Mouse (Mus musculus): ENCODE results near the gene Gm43064. TPM values are rescaled to one million over a fixed set of nuclear protein-coding genes. Genes with fewer than 3 reads are reported as not detected.
"Not testable (repeated sequence)": the region's sequence is repeated elsewhere in the genome, so short reads cannot be mapped to it uniquely, and the experiment has no call there.

The Gm43064 gene
- total RNA-seq (2021), result under 1 TPM in 1 of 2 experiments, not detected in 1; 0.27 TPM

DNA sequence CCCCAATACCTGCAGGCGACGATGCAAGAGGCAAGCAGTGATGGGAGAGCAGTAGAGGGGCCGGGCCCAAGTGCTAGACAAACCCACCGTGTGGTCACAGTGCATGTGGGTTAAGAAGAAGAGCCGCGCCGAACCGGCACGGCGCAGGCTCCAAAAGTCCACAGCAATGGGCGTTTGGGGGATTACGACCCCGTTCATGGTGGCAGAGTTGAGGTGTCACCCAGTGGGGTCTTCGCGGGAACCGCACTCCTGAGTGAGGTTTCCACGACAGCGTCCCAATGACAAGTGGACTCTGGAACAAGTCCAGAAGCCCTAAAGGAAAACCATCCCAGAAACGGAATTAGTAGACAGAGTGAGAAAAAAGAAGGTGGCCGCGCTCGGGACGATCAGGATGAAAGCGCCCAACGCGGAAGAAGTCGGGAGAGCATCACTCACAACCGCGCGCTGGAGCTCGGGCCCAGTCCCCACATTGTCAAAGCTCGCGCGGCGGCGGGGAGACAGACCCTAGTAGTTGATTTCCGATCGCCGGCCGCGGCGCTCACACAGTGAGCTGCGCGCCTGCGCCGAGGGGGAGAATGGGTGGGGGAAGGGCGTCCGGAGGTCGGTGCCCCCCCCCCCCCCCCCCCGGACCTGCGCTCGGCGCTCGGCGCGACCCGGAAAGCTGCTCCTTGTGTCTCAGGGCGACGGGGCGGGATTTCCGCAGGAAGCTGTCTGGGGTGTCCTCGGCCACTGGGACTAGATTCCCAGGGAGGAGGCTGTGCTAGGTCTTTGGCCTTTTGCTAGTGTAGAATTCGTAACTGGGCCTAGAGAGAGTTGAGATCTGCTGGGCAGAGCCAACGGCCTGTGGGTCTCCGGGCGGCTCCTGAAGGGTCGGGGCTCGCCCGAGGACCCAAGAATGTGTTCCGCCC, at the start of gene Gm43064, which contains the start of the genes Dclre1b and Ap4b1:
TSS of gene Gm43064 (plus strand) at position 683 of the 908 bp plus-strand sequence.
TSS of gene Dclre1b (minus strand) at position 554 of the 908 bp plus-strand sequence.
TSS of gene Ap4b1 (plus strand) at position 630 of the 908 bp plus-strand sequence.
- DNase-seq, result peak; percentile 94

DNA sequence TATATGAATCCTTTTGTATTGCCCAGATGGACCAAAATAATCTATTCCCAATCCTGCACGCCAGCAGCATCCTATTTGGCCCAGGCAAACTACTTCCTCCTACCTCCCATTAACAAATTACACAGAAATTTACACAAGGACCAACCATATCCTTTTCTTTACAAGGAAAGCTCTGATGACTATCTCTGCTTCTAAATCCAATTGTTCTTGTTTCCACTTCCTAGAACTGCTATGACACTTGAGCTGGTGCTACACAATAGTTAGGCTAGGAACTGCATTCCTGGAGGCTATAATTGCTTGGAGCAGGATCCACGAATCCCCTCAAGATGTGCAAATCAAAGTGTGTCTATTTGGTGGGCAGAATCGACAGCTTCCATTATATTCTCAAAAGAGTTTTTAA, 42.6 kb upstream of the Gm43064 start:
- DNase-seq, result no peak

DNA sequence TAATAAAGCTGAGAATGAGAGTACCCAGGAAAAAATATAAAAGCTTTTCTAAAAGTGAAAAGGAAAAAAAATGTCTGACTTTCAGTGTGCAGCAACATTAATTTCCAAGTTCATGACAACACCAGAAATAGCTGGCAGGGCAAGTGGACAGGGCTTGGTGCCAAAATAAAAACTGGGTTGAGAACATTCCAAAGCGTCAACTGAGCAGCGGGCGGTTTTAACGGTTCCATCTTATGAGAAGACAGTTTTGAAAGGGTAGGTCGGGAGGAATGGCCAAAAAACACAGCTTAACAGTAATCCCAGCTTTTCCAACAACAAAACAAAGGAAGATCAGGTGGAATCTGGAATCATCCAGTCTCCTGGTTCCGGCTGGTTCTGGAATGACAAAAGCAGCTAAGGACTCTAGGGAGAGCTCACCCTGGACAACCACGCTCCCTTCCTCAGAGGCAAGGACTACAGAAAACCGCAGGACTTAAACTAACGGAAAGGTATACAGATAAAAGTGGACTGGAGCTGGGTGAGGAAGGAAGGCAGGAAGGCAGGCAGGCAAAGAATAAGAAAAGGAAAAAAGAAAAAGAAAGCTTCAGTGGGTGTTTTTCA, 37.7 kb upstream of the Gm43064 start:
- peak; percentile 88 for DNase-seq

DNA sequence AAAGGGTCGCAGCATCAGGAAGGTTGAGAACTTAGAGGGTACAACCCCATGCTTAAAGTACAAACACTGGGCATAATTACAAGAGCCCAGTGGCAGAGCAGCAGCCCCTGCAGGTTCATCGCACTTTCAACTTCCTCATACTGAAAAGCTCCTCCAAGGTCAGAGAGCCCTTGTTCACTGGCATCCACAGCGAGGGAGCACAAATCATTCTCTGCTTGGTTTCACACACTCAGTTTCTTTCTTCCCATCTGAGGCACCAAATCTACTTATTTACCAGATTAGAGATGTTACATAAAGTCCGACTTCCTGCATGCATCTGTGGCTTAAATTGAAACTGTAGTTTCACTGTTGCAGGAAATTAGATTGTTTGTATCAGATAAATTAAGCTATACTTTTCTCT, 36.5 kb upstream of the Gm43064 start:
- DNase-seq, result no peak

DNA sequence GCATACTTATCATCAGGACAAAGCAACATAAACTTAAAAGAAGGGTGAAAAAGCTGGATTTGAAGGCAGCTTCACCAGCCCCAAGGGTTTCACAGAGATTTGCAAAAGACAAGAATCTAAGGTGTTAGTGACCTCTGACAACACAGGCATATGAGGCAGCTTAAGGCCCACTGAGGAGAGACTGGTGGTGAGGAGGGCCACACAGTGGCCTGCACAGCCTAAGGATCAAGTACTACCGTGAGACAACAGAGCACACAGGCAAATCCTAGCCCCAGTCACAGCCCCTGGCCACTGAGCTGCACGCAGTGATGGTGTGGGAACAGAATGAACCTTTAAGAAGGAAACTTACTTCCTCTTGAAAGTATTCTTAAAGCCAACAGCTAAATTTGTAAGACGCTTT, 35.9 kb upstream of the Gm43064 start:
- DNase-seq, result no peak

DNA sequence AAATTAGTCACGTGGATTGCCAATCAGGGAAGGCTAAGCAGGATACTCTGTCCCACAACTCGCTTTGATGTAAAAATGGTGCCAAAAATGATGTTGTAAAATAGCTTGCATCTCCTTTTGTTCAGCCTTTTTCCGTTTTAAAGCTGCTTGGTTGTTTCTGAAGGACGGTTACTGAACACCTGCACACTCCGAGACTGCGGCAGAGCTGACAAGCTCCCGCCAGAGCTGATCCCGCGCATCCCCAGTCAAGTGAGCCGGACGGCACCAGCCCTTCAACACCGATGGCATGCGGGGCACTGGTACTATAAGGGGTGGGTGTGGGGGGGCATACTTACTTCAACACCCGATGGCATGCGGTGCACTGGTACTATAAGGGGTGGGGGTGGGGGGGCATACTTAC, 35.4 kb upstream of the Gm43064 start:
- DNase-seq, result no peak

DNA sequence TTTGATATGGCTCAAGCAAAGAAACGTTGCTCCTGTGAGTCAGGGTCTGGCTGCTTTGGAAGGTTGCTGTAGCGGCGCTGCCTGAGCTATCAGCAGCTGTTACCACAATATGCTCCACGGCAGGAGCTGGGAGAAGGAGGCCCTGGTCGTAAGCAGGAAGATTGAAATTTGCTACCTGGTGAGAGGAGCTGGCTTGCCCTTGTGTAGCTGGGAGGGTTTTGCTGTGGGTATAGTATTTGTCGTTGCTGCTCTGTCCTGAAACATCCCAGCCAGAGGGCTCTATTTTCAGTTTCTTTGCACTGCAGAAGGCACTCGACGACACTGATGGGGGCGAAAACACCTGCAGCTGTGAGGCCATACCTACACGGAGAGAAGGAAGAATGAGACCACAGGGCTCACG, 31.4 kb upstream of the Gm43064 start:
- DNase-seq, result no peak

DNA sequence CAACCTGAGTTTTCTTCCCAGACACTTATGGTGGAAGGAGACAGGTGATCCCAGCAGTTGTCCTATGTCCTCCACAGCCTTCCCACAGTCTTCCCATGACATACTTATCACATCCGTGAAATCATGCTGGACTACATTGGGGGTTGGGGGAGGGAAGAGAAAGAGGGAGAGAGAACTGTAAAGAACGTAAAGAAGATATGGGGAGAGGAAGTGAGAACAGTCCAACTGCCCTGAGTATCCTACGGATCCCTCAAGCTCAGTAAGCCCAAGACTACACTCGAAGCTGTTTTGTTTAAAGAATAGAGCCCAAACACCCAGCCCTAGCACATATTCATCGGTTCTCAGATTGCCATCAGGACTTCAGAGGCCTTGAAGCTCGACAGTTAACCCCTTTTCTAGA, 30.7 kb upstream of the Gm43064 start:
- DNase-seq, result no peak

DNA sequence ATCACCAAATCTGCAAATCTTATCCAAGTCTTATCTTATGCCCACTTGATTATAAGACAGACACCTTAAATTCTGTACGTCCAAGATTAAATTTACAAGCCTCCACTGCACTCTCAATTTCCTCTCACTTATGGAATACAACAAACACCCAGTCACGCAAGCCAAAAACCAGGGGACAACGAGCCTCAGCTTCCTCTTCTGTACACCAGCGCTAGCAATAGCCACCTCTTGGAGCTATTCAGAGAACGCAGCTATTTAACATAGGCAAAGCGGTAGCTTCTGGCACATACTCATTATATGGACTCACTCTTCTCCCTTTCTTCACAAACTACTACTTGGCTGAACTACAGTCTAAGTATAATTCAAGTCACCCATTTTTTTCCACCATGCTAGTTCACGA, 30.2 kb upstream of the Gm43064 start:
- no peak for DNase-seq

DNA sequence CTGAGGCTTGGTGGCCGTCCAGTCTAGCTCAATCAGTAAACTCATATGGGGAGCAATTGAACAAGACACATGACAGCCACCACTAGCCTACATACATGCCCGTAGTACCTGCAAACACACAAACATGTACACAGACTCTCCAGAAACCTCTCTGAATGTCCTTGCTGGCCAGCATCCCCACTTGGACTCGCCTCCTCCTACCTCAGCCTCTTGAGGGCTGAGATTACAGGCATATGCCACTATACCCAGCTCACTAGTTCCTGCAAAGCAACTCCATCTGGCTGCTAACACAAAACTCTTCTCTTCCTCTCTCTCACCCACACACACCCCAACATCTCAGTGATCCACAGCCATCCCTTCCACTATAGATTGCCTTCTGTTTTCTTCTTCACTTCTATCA, 29.1 kb upstream of the Gm43064 start:
- DNase-seq, result no peak

DNA sequence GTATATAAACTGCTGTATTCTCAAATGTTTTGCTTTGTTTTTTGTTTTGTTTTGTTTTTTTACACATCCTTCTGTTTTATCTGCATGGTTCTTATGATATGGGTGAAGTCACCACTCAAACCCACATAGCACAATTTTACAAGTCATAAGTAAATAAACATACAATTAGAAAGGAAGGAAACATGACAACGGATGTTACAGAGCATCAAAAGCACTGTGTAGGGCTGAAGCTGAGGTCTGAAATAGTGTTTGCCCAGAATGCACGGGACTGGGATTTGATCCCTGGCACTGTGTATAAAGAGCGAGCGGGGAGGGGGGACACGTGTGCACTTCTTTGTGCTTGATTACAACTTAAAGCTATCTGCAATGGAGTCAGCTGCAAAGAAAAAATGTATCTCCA, 28.6 kb upstream of the Gm43064 start:
- DNase-seq, result no peak

DNA sequence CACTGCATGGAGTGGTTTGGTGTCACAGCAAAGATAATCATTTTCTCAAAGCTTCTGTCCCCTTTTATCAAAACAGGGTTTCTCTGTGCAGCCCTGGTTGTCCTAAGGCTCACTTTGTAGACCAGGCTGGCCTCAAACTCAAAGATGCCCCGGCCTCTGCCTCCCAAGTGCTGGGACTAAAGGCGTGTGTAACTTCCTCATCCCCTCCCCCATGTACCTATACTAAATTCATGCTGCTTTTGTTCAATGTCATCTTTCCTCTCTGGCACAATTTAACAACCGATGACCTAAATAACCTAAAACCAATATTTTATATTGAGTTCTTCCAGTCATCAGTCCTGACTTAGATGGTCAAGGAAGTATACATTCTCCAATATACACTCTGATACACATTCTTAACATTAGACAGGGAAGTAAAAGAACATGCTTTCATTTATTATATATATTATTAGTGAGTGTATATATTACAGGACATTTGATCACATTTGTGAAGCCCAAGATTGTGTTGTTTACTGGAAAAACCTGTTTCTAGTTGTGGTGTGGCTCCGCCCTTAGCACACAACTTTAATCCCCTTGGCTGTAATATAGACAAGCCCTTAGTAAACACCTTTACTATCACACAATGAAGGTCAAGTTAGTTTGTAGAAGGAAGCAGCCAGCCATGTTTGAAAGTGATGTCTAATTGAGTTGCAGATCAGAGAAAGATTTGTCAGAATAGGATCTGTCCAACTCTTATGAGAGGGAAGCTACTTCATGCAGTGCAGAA, 26.3 kb upstream of the Gm43064 start:
- DNase-seq, result no peak

DNA sequence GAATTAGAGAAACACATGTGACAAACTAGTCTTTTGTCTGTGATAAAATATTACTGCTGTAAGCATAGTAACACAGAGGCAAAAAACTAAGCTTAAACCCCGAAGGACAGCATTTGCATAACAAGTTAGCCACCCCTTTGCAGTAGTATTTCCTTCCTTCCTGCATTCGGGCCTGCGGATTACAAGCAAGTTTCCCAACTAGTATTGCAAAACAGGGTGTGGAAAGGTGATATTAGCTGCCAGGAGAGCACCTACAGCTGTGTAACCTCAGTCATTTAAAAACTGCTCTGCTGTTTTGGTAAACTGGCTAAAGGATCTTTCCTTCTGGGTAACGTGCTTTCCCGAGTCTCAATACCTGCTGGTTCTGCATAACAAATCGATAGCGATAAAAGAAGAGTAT, 22.1 kb upstream of the Gm43064 start:
- no peak for DNase-seq

DNA sequence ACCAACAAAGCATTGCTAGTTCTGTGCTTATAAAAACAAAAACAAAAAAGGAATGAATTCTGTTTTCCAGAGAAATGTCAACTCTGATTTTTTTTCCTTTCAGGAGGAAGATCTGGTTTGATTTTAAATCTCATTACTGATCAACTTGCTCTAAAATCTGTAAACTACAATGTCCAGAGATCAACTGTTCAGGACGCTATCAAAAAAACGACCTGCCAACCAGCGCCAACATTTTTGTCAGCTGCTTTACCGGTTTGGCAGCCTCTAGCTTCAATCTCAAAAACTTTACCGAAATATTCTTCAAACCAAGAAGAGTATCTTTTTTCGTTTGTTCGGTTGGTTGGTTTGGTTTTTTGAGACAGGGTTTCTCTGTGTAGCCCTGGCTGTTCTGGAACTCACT, 20.3 kb upstream of the Gm43064 start:
- no peak for DNase-seq

DNA sequence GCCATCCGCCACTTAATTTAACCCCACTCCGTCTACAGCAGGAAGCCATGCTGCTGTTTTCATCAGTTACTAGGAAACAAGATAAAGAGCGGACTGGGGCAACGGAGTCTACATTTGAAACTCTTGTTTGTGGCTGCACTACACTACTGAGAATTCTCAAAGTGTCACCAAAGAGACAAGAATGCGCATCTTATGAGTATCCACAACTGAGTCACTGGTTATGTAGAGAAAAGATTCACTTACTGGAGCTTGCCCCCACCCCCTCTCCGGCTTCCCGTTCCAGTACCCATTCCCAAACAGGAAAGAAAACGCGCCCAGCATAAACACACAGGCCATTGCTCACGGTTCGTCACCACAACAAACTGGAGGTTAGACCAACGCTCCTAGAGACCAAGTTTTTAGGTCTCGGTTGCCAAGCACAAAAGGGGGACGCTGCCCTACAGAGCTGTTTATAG, 19.5 kb upstream of the Gm43064 start:
- DNase-seq, result peak; percentile 42

DNA sequence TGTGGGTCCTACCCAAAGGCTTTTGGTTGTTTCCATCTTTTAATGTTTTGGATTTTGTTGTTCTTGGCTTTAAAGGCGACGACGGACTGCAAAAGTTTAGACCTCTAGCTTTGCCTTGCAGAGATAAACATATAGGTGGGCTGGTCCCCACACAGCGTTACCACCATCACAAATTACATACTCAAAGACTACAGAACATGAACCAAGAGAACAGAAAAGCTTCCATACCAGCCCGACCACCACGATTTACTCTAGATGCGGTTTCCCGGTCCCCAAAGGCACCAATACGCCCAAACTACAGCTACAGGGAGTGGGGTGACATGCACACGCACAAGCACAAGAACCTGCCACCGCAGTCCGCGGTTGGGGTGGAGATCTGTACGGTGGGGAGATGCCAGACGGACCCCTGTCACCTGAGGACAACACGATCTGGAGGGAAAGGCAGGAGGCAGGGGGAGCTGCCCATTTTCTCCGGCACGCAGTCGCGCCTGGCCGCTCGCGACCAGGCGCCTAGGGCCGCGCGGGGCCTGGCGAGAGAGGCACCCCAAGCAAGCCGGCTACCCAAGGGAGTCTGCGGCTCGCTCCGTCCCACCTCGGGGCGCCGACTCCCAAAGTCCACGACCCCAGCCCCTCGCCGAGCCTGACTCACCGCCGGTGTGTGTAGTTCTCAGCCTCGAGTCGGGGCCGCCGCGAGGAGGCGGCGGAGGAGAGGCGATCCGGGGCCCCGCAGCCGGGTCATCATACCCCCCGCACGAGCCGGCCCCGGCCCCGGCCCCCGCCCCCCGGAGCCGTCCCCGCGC, 18.8 kb upstream of the Gm43064 start:
- peak; percentile 55 for DNase-seq

DNA sequence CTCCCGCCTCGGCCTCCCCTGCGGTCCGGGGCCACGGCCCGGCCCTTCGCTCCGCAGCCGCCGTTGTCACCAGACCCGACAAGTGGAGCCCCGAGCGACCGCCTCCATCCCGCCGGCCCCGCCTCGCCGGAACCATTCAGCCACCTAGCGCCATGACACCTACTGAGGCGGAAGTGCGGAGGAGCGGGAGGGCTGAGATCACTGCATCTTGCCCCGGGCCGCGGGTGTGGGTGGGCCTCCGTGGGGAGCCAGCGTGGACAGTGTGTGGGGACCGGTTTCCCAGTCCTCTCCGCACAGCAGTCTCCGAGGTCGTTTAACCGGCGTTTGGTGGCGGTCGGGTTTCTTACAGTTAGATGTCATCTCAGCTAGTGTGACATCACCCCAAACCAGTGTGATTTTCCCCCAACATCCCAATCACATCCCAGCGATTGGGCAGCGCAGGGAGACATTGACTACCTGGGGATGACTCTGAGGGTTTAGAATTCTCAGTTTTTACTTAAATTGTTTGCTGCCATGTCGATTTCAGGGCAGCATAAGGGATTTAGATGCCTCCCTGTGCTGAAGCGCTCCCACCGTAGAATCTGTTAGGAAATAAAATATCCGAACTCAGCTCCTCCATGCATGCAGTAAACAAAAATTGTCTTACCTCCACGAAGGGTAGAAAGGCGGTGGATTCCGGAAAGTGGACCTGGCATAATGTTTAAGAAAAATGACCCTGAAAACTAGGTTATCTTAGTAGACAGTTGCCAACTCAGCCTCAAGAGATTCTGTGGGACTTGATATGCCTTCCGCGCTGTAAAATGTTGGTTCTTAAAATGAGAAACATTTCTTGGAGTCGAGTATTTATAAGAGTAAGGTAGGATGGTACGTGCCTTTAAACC, 17.9 kb upstream of the Gm43064 start, which contains the start of gene Hipk1:
TSS of gene Hipk1 (minus strand) at position 334 of the 881 bp plus-strand sequence.
- peak; percentile 95 for DNase-seq

DNA sequence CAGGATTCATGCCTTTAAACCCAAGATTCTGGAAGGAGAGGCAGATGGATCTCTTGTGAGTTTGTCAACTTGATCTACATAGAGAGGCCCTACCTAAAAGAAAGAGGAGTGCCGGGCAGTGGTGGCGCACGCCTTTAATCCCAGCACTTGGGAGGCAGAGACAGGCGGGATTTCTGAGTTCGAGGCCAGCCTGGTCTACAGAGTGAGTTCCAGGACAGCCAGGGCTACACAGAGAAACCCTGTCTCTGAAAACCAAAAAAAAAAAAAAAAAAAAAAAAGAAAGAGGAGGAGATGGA, 17.3 kb upstream of the Gm43064 start:
- DNase-seq, result not testable (repeated sequence)

DNA sequence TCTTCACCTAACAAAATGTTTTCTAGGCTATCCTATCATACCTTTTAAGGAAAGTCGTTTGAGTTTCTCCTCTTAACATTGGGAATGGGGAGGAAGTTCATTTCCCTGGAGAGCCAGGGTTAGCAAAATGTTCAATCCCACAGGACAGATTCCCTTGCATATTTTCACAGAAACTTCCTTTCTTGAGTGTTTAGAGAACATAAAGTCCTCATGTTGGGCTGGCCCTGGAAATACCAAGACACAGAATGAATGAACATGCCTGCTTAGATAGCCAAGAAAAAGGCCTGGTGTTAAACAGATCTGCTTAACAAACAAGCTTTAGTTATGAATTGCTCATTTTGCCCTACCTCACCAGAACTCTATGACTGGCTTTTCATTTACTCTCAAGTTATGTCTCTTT, 16.8 kb upstream of the Gm43064 start:
- no peak for DNase-seq

DNA sequence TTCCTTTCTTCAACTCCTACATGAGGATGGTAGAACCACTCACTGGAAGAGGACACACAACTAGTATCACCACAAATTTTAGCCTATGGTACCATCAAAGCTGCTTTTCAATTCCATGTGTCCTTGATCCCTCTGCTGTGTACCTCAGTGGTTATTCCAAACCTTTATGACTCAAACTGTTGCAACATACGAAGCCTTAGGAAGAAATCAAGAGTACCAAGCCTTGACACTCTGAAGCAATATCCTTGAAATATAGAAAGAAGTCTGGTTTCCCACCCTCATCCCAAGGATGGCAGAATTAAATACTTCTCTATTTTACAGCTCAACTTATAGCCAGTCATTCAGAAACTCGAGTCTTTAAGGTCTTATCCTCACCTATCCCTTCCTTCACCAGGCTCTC, 13.0 kb upstream of the Gm43064 start:
- DNase-seq, result no peak

DNA sequence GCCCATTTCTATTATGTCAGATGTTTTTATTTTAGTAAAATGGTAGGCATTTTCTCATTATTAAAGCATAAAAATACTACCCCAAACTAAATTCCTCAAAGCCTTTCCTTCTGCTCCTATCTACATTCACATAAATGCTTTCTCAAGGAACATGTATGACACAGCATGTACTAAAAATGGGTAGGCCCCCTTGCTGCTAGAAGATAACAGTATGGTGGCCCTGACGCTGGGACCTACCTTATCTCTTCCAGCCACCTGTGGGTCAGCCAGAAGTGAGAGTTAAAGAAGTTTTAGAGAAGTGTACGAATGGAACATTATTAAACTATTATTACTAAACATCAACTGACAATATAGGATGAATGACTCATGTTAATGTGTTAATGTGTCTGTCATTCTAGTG, 9.9 kb upstream of the Gm43064 start:
- DNase-seq, result no peak
